Mouse (Mus musculus) small intestine, adult 2 months (tissue): Measurements from ENCODE around the gene Bmf. TPM values are rescaled to one million over a fixed set of nuclear protein-coding genes. Genes with fewer than 3 reads are reported as not detected.
A peak's percentile ranks its signal among the peaks of the same experiment; 100 is the strongest.
"Not testable (repeated sequence)": the region's sequence is repeated elsewhere in the genome, so short reads cannot be mapped to it uniquely, and the experiment has no call there.

Experiments used
- H3K27ac ChIP-seq: fragments of 200-500 bp; 2 replicates; pipeline ENCODE4 v1.5.1; 2012; ENCODE audit warnings: low read depth, low read length, control low read depth, inconsistent platforms; ENCODE audit not compliant: insufficient read depth
- H3K27me3 ChIP-seq: fragments of 200-500 bp; 2 replicates; pipeline ENCODE4 v1.6.1; 2012; ENCODE audit warnings: mild to moderate bottlenecking, moderate library complexity, low read length, inconsistent platforms; ENCODE audit not compliant: control insufficient read depth, insufficient read depth
- H3K36me3 ChIP-seq: fragments of 200-500 bp; 2 replicates; pipeline ENCODE4 v1.6.1; 2012; ENCODE audit warnings: mild to moderate bottlenecking, low read length, control low read depth, inconsistent platforms; ENCODE audit not compliant: control insufficient read depth, insufficient read depth
- H3K4me1 ChIP-seq: fragments of 200-500 bp; 2 replicates; pipeline ENCODE4 v1.6.1; 2012; ENCODE audit warnings: low read length, inconsistent platforms, mixed read lengths; ENCODE audit not compliant: control insufficient read depth, insufficient read depth, insufficient read length
- H3K4me3 ChIP-seq: fragments of 200-500 bp; 2 replicates; pipeline ENCODE4 v1.5.1; 2012; ENCODE audit warnings: low read depth, mild to moderate bottlenecking, control low read depth, inconsistent platforms, low read length, moderate library complexity
- CTCF ChIP-seq: fragments of 200-500 bp; IDR thresholded peaks from 2 replicates; pipeline ENCODE4 v1.5.1; 2012; ENCODE audit warnings: low read depth, mild to moderate bottlenecking, control low read depth, inconsistent platforms, low read length, moderate library complexity, mixed read lengths; ENCODE audit not compliant: insufficient replicate concordance, insufficient read length; ENCODE audit errors: extremely low read depth
- POLR2A ChIP-seq: fragments of 200-500 bp; IDR thresholded peaks from 2 replicates; pipeline ENCODE4 v1.6.1; 2012; ENCODE audit warnings: low read depth, mild to moderate bottlenecking, control low read depth, inconsistent platforms, low read length, moderate library complexity
- WGBS: fragments of 180-500 bp; shearing (Covaris S2); methylation state at CpG from one replicate; pipeline ENCODE4 v1.1.7; 2018; 5-methylcytosine and 5-hydroxymethylcytosine counted together
- polyA plus RNA-seq: library from polyadenylated mRNA; depleted of rRNA; stranded (reverse); fragments of >200 nt; gene quantifications from 2 replicates; pipeline ENCODE4 v1.2.3, GENCODE M21; 2012

The Bmf gene
- polyA plus RNA-seq, 1 experiment = 10.3 TPM

DNA sequence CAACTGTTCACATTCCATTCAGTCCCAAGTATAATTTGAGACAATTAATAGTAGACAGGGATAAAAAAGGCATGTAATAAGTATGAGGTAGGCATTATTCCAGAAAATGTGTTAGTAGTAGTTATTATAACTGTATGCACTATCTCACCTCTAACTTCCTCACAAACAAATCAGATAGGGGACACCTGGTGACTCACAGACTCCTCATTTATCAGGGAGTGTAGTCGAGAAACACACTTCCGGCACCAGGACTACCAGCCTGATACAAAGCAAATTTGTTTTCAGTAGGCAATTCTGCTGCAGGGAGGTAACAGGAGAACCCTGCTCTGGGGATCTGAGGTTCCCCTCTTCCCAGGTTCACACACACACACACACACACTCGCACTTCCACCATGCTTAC is 23.6 kb upstream of the Bmf start:
- Histone ChIP-seq H3K4me3 (no peak overlapping the region), H3K27ac (no peak overlapping the region), H3K4me1 (peaks cover 2% of the 10 kb centered on the region; the same call in 1 of the 2 replicates), H3K27me3 (no peaks in the 10 kb centered on the region), H3K36me3 (no peaks in the 10 kb centered on the region)
- WGBS = 36% methylated on average over 3 of the region's 3 CpGs
- TF ChIP-seq POLR2A = no peak
- TF ChIP-seq CTCF = no peak

DNA sequence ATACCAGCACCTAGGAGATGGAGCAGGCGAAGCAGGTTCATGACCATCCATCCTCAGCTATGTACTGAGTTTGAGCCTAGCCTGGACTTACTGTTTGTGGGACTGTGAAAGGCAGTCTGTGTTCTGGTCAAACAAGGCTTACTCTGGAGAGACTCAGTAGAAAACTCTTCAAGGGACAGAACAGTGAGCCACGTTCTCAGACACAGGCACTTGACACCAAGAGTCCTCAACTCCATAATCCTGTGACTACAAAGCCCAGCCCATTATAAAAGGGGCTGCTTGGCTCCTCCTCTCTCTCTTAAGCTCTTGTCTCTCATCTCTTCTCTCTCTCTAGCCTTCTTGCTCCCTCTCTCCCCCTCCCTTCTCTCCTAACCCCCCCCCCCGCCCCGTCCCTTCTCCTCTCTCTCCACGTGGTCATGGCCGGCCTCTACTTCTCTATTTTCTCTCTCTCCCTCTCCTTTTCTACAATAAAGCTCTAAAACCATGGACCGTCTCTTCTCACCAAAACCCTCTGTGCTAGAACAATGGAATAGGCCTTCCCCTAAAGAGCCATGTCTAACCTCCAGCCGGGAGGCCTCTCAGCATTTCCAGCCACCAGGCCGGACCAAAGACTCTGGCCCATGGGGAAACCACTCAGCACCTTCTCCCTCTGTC is 22.8 kb upstream of the Bmf start:
- 92% methylated on average over 9 of the region's 9 CpGs for WGBS
- Histone ChIP-seq H3K27ac (no peak overlapping the region), H3K27me3 (no peaks in the 10 kb centered on the region), H3K4me3 (no peak overlapping the region), H3K4me1 (peaks cover 2% of the 10 kb centered on the region; the same call in 1 of the 2 replicates), H3K36me3 (no peaks in the 10 kb centered on the region)
- TF ChIP-seq CTCF = no peak
- TF ChIP-seq POLR2A = no peak

DNA sequence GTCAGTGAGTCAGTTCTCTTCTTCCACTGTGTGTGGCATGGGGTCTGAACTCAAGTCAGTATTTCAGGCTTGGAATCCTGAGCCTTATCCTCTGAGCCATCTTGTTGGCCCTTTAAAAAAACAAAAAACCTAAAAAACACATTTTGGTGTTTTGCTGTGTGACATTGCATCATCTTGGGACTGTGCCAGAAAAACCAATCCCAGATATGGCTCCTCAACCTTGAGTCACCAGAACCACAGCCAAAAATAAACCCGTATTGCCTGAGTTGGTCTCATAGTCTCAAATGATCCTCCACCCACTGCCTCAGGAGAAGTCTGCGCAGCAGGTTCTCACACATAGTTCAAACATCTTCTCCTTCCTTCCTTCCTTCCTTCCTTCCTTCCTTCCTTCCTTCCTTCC is 21.5 kb upstream of the Bmf start:
- Histone ChIP-seq H3K27ac (no peak overlapping the region), H3K4me1 (peaks cover 2% of the 10 kb centered on the region; the same call in 1 of the 2 replicates), H3K27me3 (no peaks in the 10 kb centered on the region), H3K4me3 (no peak overlapping the region), H3K36me3 (no peaks in the 10 kb centered on the region)
- 64% methylated on average over 2 of the region's 2 CpGs for WGBS
- no peak for TF ChIP-seq POLR2A
- TF ChIP-seq CTCF = no peak

DNA sequence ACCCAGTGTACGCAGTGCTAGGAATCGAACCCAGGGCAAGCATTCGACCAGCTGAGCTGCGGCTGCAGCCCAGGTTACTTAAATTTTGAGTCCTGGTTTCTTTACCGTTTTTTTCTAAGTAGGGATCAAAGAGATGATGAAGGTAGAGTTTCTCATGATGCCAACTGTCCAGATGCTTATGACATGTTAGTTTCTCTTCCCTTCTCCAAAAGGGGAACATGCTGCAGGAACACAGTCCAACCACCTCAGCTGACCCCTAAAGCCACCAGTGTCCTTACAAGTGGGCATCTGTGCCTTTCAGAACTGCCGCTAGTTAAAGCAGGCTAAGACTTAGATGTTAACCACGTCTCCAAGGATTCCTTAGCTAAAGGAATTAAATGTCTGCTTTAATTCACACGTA is 17.7 kb upstream of the Bmf start:
- H3K4me3 ChIP-seq = no peak overlapping the region
- no peak for TF ChIP-seq CTCF
- TF ChIP-seq POLR2A = no peak
- peaks cover 1% of the 10 kb centered on the region; the same call in 1 of the 2 replicates for H3K36me3 ChIP-seq
- H3K27ac ChIP-seq = no peak overlapping the region
- WGBS = 81% methylated on average over 8 of the region's 8 CpGs
- H3K27me3 ChIP-seq = no peaks in the 10 kb centered on the region
- no peaks in the 10 kb centered on the region for H3K4me1 ChIP-seq

DNA sequence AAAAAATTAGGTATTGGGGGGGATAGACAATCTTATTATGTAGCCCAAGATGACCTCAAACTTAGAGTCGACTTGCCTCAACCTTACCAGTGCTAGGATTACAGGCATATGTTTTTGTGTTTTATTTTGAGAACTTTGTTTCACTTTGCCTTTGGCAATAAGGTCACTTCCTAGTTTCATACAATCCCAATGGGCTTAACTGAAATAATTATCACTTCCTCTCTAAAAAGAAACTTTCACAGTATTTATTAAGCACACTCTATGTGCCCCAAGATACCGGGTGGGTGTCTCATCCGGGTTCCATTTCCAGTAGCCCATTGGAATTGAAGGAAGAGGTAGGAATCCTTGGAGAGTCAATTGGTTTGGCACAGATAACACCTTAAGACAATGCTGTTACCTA is 12.9 kb upstream of the Bmf start:
- 80% methylated on average over 3 of the region's 3 CpGs for WGBS
- Histone ChIP-seq H3K36me3 (peaks cover 1% of the 10 kb centered on the region; the same call in 1 of the 2 replicates), H3K4me3 (no peak overlapping the region), H3K27me3 (no peaks in the 10 kb centered on the region), H3K4me1 (no peaks in the 10 kb centered on the region; the same call in 1 of the 2 replicates), H3K27ac (no peak overlapping the region)
- TF ChIP-seq POLR2A = no peak
- TF ChIP-seq CTCF = no peak

DNA sequence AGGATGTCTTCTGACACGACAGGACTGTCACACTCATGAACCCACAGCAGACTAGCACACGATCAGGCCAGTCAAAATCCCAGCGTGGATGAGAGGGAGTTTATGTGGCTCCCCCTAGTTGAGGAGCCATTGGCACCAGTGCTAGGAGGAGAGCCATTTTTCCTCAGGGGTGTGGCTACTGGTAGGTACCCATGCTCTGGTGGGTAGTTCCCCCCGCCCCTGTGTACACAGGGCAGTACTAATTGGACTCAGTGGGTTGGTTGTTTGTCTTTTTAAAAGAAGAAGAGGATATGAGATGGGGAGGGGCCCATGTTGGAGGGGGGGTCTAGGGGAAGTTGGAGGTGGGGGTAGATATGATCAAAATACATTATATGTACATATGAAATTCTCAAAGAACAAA is 12.5 kb upstream of the Bmf start:
- Histone ChIP-seq H3K27me3 (no peaks in the 10 kb centered on the region), H3K4me1 (no peaks in the 10 kb centered on the region; the same call in 1 of the 2 replicates), H3K4me3 (no peak overlapping the region), H3K36me3 (peaks cover 1% of the 10 kb centered on the region; the same call in 1 of the 2 replicates), H3K27ac (0 out of 2 replicates have a peak overlapping the region, but pooled peaks have one; percentile 34)
- no peak for TF ChIP-seq POLR2A
- no peak for TF ChIP-seq CTCF
- 87% methylated on average over 4 of the region's 4 CpGs for WGBS

DNA sequence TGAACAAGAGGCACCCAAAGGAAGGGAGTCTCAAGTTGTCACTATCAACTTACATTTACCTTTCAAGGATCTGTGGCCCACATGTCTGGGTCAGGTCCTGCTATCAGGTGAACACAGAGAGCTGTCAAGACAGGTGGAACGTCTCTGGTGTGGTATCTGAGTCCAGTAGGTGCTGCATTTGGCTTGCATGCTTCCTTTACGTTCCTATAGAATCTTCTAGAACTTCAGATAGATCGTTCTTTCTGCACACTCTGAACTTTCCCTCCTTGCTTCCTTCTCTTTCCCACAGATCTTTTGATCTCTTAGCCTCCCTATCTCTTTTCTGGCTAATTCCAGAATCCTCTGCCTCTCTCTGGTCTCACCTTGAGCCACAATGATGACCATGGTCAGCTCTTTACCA is 8.9 kb upstream of the Bmf start:
- no peak for TF ChIP-seq POLR2A
- no peak for TF ChIP-seq CTCF
- Histone ChIP-seq H3K36me3 (no peaks in the 10 kb centered on the region; the same call in 1 of the 2 replicates), H3K4me3 (no peak overlapping the region), H3K4me1 (no peaks in the 10 kb centered on the region; the same call in 1 of the 2 replicates), H3K27ac (no peak overlapping the region), H3K27me3 (no peaks in the 10 kb centered on the region)
- 84% methylated on average over 3 of the region's 3 CpGs for WGBS

DNA sequence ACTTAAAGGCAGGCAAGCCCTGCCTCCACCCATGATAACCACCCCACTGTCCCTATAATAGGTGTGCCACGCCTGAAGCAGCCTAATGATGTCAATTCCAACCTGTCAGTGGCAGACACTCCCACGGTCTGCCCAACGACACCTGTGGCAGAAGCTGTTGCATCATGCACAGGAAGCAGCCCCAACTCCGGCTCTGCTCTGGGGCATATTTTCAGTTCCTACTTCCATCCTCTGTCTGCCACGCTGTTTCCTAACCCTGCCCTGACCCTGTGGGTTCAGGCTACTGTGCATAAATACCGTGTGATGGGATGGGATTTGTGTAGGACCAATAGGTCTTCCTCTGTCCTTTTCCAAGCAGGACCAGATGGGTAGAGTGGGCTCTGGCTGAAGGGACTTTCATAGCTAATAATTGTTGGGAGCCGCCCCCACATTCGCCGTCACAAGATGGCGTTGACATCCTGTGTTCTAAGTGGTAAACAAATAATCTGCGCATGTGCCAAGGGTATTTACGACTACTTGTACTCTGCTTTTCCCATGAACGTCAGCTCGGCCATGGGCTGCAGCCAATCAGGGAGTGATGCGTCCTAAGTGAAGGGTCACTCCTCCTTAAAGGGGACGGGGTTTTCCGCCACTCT is 5.0 kb upstream of the Bmf start:
- H3K27me3 ChIP-seq, H3K36me3 ChIP-seq, H3K4me1 ChIP-seq: not testable (repeated sequence)
- Histone ChIP-seq H3K27ac (peak overlapping the region; percentile 95), H3K4me3 (peak overlapping the region; percentile 47)
- 59% methylated on average over 17 of the region's 17 CpGs for WGBS
